Mouse (Mus musculus): Measurements from ENCODE around the gene Ccdc157.

The Ccdc157 gene

GRCm38 (mm10) chr11:4098120-4098519 is 62.0 kb downstream of the Ccdc157 start:
- no peak for DNase-seq

- no peak for DNase-seq
Observed at GRCm38 (mm10) chr11:4097091-4097621, 62.9 kb downstream of the Ccdc157 start.

- DNase-seq, result peak; percentile 99
Observed at GRCm38 (mm10) chr11:4096054-4096984, 63.8 kb downstream of the Ccdc157 start.

GRCm38 (mm10) chr11:4095171-4096053 is 64.7 kb downstream of the Ccdc157 start, which contains the start of gene Mtfp1:
Mtfp1 (minus strand) TSS chr11:4095445.
- DNase-seq, result peak; percentile 70

- peak; percentile 72 for DNase-seq
Observed at GRCm38 (mm10) chr11:4094378-4095170, 65.5 kb downstream of the Ccdc157 start.

GRCm38 (mm10) chr11:4093459-4094377 is 66.4 kb downstream of the Ccdc157 start:
- DNase-seq, result no peak
